Mouse (Mus musculus): ENCODE measurements around the gene Tacc2.
"Not testable (repeated sequence)": the region's sequence is repeated elsewhere in the genome, so short reads cannot be mapped to it uniquely, and the experiment has no call there.

Tacc2 gene

GRCm38 (mm10) chr7:130573746-130574145 lies 3.5 kb upstream of the Tacc2 start:
- no peak for DNase-seq

- DNase-seq: peak; percentile 80
Measured at GRCm38 (mm10) chr7:130574211-130574991, 2.8 kb upstream of the Tacc2 start.

GRCm38 (mm10) chr7:130576981-130577380 lies 257 bp upstream of the Tacc2 start:
- peak; percentile 39 for DNase-seq

GRCm38 (mm10) chr7:130578066-130578465 lies 828 bp downstream of the Tacc2 start:
- DNase-seq: no peak

GRCm38 (mm10) chr7:130578607-130579006 lies 1.4 kb downstream of the Tacc2 start:
- no peak for DNase-seq

- DNase-seq: no peak
Measured at GRCm38 (mm10) chr7:130586521-130587072, 9.4 kb downstream of the Tacc2 start.

- DNase-seq: no peak
Measured at GRCm38 (mm10) chr7:130590081-130590828, 13.0 kb downstream of the Tacc2 start.

GRCm38 (mm10) chr7:130590845-130591437 lies 13.7 kb downstream of the Tacc2 start:
- DNase-seq: no peak

- not testable (repeated sequence) for DNase-seq
Measured at GRCm38 (mm10) chr7:130592975-130593374, 15.7 kb downstream of the Tacc2 start.

- DNase-seq: not testable (repeated sequence)
Measured at GRCm38 (mm10) chr7:130593375-130594239, 16.4 kb downstream of the Tacc2 start.

- DNase-seq: peak; percentile 65
Measured at GRCm38 (mm10) chr7:130596079-130596855, 19.0 kb downstream of the Tacc2 start.

- DNase-seq: no peak
Measured at GRCm38 (mm10) chr7:130597546-130597945, 20.3 kb downstream of the Tacc2 start.

- DNase-seq: no peak
Measured at GRCm38 (mm10) chr7:130600074-130600473, 22.8 kb downstream of the Tacc2 start.

- DNase-seq: no peak
Measured at GRCm38 (mm10) chr7:130600546-130600945, 23.3 kb downstream of the Tacc2 start.

GRCm38 (mm10) chr7:130602804-130603203 lies 25.6 kb downstream of the Tacc2 start:
- DNase-seq: no peak

- no peak for DNase-seq
Measured at GRCm38 (mm10) chr7:130603556-130603955, 26.3 kb downstream of the Tacc2 start.

- DNase-seq: no peak
Measured at GRCm38 (mm10) chr7:130604390-130604789, 27.2 kb downstream of the Tacc2 start.

GRCm38 (mm10) chr7:130605111-130605510 lies 27.9 kb downstream of the Tacc2 start:
- peak; percentile 25 for DNase-seq

GRCm38 (mm10) chr7:130606958-130607357 lies 29.7 kb downstream of the Tacc2 start:
- DNase-seq: no peak

GRCm38 (mm10) chr7:130613973-130614372 lies 36.7 kb downstream of the Tacc2 start:
- DNase-seq: no peak

- DNase-seq: no peak
Measured at GRCm38 (mm10) chr7:130617591-130617990, 40.4 kb downstream of the Tacc2 start.

- DNase-seq: no peak
Measured at GRCm38 (mm10) chr7:130621068-130621467, 43.8 kb downstream of the Tacc2 start.

All from kidney, postnatal 10 days (tissue).